Mouse (Mus musculus) heart, adult 2 months (tissue): ENCODE results near the gene A230072I06Rik. TPM values are rescaled to one million over a fixed set of nuclear protein-coding genes. Genes with fewer than 3 reads are reported as not detected.

Experiments used
- DNase-seq, 2 experiments: peaks; one replicate each; pipeline ENCODE4 v3.0.0; 2021
- H3K27ac ChIP-seq: fragments of 200-600 bp; 2 replicates; pipeline ENCODE4 v1.8.1; 2022
- H3K27me3 ChIP-seq: fragments of 200-500 bp; 2 replicates; pipeline ENCODE4 v1.6.1; 2012; ENCODE audit warnings: mild to moderate bottlenecking, low read length, inconsistent platforms, mixed read lengths; ENCODE audit not compliant: control insufficient read depth, insufficient read depth
- H3K36me3 ChIP-seq: fragments of 200-500 bp; 2 replicates; pipeline ENCODE4 v1.6.1; 2012; ENCODE audit warnings: low read length, inconsistent platforms; ENCODE audit not compliant: control insufficient read depth, insufficient read depth
- H3K4me1 ChIP-seq: fragments of 200-500 bp; 2 replicates; pipeline ENCODE4 v1.6.1; 2011; ENCODE audit warnings: low read length; ENCODE audit not compliant: control insufficient read depth, insufficient read depth
- H3K4me3 ChIP-seq: fragments of 200-600 bp; 2 replicates; pipeline ENCODE4 v1.8.1; 2022
- H3K79me2 ChIP-seq: fragments of 200-500 bp; replicated peaks from 2 replicates; pipeline ENCODE4 v1.6.1; 2012; ENCODE audit warnings: mild to moderate bottlenecking, inconsistent platforms, low read length, moderate library complexity, mixed read lengths; ENCODE audit not compliant: control insufficient read depth, insufficient read depth
- H3K9ac ChIP-seq: fragments of 200-500 bp; 2 replicates; pipeline ENCODE4 v1.6.1; 2012; ENCODE audit warnings: low read depth, mild to moderate bottlenecking, control low read depth, inconsistent platforms, low read length, mixed read lengths
- CTCF ChIP-seq: fragments of 200-600 bp; IDR thresholded peaks from 2 replicates; pipeline ENCODE4 v1.8.1; 2022; ENCODE audit warnings: antibody characterized with exemption, mild to moderate bottlenecking, moderate library complexity
- EP300 ChIP-seq: fragments of 200-500 bp; IDR thresholded peaks from 2 replicates; pipeline ENCODE4 v1.6.1; 2011; ENCODE audit warnings: low read depth, low read length, control low read depth; ENCODE audit not compliant: insufficient read depth
- POLR2A ChIP-seq: fragments of 200-500 bp; IDR thresholded peaks from 2 replicates; pipeline ENCODE4 v1.6.1; 2011; ENCODE audit warnings: mild to moderate bottlenecking, low read depth, low read length, control low read depth; ENCODE audit not compliant: insufficient read depth
- WGBS: fragments of 180-500 bp; shearing (Covaris S2); methylation state at CpG from one replicate; pipeline ENCODE4 v1.1.7; 2018; 5-methylcytosine and 5-hydroxymethylcytosine counted together
- intact Hi-C: fragments of 180-260 bp; cut with DNase I; formaldehyde crosslinking; loops from one replicate; pipeline ENCODE4 v1.15.1; 2025
- long read RNA-seq: library from polyadenylated mRNA; stranded (forward); transcript quantifications from one replicate; pipeline ENCODE4 v2.0.0, GENCODE M21; 2021
- polyA plus RNA-seq: library from polyadenylated mRNA; depleted of rRNA; stranded (reverse); fragments of >200 nt; gene quantifications from 2 replicates; pipeline ENCODE4 v1.2.3, GENCODE M21; 2012; rRNA removed
- total RNA-seq, 2 experiments: library from RNA; stranded (reverse); gene quantifications; 2 replicates each; pipeline ENCODE4 v1.2.3; 2021

A230072I06Rik gene
- total RNA-seq (not detected), polyA plus RNA-seq (not detected in 2 replicates)
- long read RNA-seq, result 0 reads

- DNase-seq, result no peak
- no peak within 1 kb of the TSS for H3K4me3 ChIP-seq
- TF ChIP-seq POLR2A, result no peak
- TF ChIP-seq CTCF, result no peak
- TF ChIP-seq EP300, result no peak
- no peaks in the 10 kb centered on the region for H3K36me3 ChIP-seq
- H3K4me1 ChIP-seq, result peaks cover 4% of the 10 kb centered on the region
- H3K27ac ChIP-seq, result no peak within 1 kb of the TSS
- intact Hi-C loops, result no loop called here
- H3K9ac ChIP-seq, result no peak within 1 kb of the TSS
- WGBS, result 62% methylated on average over 12 of the region's 12 CpGs
- no peaks in the 10 kb centered on the region for H3K27me3 ChIP-seq
- no peaks in the 10 kb centered on the region for H3K79me2 ChIP-seq
Observed at GRCm38 (mm10) chr8:12278663-12279312, at the start of gene A230072I06Rik. TSS of gene A230072I06Rik (plus strand) at chr8:12278819.

DNA sequence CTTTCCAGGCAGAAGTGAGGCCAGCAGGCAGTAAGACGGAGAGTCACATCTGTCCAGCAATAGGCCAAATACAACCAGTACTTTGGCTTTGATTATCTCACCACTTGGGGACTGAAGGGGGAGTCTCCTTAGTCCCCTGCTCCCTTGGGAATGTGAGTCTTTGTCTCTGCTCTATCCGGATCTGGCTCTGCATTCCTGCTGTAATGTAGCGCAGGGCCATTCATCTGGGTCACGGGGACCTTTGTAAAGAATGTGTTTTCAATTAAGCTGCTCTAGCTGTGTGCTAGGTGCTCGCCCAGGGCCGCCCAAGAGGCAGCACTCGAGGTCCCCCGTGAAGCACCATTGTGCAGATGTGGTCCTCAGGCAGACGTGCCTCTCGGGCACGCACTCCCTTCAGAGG is 44.6 kb upstream of the A230072I06Rik start:
- Histone ChIP-seq H3K9ac (no peak overlapping the region), H3K4me3 (no peak overlapping the region), H3K27me3 (no peaks in the 10 kb centered on the region), H3K4me1 (no peaks in the 10 kb centered on the region), H3K27ac (no peak overlapping the region), H3K36me3 (no peaks in the 10 kb centered on the region), H3K79me2 (no peaks in the 10 kb centered on the region)
- intact Hi-C loops, result no loop called here
- TF ChIP-seq EP300, result no peak
- no peak for TF ChIP-seq POLR2A
- no peak for DNase-seq
- 58% methylated on average over 11 of the region's 11 CpGs for WGBS

- H3K79me2 ChIP-seq, result no peaks in the 10 kb centered on the region
- no peaks in the 10 kb centered on the region for H3K27me3 ChIP-seq
- intact Hi-C loops, result no loop called here
- H3K4me1 ChIP-seq, result no peaks in the 10 kb centered on the region
- no peaks in the 10 kb centered on the region for H3K36me3 ChIP-seq
- WGBS, result 85% methylated on average over 7 of the region's 7 CpGs
- no peak overlapping the region for H3K4me3 ChIP-seq
- DNase-seq, result no peak
- no peak overlapping the region for H3K27ac ChIP-seq
- TF ChIP-seq POLR2A (no peak), CTCF (no peak), EP300 (no peak)
- no peak overlapping the region for H3K9ac ChIP-seq
Observed at GRCm38 (mm10) chr8:12238775-12239174, 39.8 kb upstream of the A230072I06Rik start.

- no peak overlapping the region for H3K27ac ChIP-seq
- DNase-seq, result no peak
- no peaks in the 10 kb centered on the region for H3K36me3 ChIP-seq
- WGBS, result 71% methylated on average over 9 of the region's 9 CpGs
- H3K79me2 ChIP-seq, result no peaks in the 10 kb centered on the region
- no peaks in the 10 kb centered on the region for H3K4me1 ChIP-seq
- H3K9ac ChIP-seq, result no peak overlapping the region
- no peak overlapping the region for H3K4me3 ChIP-seq
- no peaks in the 10 kb centered on the region for H3K27me3 ChIP-seq
- intact Hi-C loops, result no loop called here
- TF ChIP-seq POLR2A (no peak), CTCF (no peak), EP300 (no peak)
Observed at GRCm38 (mm10) chr8:12240143-12240542, 38.5 kb upstream of the A230072I06Rik start.

DNA sequence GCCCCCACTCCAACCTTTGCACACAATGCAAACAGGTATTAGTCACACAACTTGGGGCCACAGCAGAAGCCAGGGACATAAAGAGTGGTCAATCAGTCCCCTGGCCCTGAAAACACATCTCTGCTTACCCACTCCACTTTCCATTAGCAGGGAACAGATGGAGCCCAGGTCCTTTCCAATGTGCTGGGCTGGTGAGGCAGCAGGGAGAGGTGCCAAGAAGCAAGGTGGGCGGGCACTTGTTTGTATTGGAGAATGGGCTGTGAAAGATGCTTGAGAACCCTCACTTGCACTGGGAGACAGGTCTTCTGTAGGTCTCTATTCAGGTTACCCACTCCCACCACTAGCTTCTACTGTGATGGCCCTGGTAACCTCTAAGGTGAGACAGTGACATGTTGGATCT is 34.9 kb upstream of the A230072I06Rik start:
- Histone ChIP-seq H3K9ac (no peak overlapping the region), H3K27ac (no peak overlapping the region), H3K4me1 (no peaks in the 10 kb centered on the region), H3K79me2 (no peaks in the 10 kb centered on the region), H3K36me3 (no peaks in the 10 kb centered on the region), H3K27me3 (no peaks in the 10 kb centered on the region), H3K4me3 (no peak overlapping the region)
- intact Hi-C loops, result no loop called here
- 68% methylated on average over 1 of the region's 1 CpGs for WGBS
- DNase-seq, result no peak
- TF ChIP-seq EP300 (no peak), POLR2A (no peak), CTCF (no peak)

- intact Hi-C loops, result no loop called here
- Histone ChIP-seq H3K27me3 (no peaks in the 10 kb centered on the region), H3K27ac (no peak overlapping the region), H3K9ac (no peak overlapping the region), H3K36me3 (no peaks in the 10 kb centered on the region), H3K79me2 (no peaks in the 10 kb centered on the region), H3K4me3 (no peak overlapping the region), H3K4me1 (no peaks in the 10 kb centered on the region)
- WGBS, result 49% methylated on average over 2 of the region's 2 CpGs
- peak; percentile 46 to 49 for DNase-seq
- TF ChIP-seq POLR2A (no peak), CTCF (no peak), EP300 (no peak)
Observed at GRCm38 (mm10) chr8:12259890-12260289, 18.7 kb upstream of the A230072I06Rik start.
